Mouse (Mus musculus): ENCODE data around the gene Nck1.

Nck1 gene

GRCm38 (mm10) chr9:100534686-100535085 is 11.2 kb downstream of the Nck1 start:
- DNase-seq = no peak

- DNase-seq = no peak
Observed at GRCm38 (mm10) chr9:100532847-100533505, 13.0 kb downstream of the Nck1 start.

- no peak for DNase-seq
Observed at GRCm38 (mm10) chr9:100531296-100531695, 14.6 kb downstream of the Nck1 start.

- no peak for DNase-seq
Observed at GRCm38 (mm10) chr9:100525225-100525624, 20.7 kb downstream of the Nck1 start.

- DNase-seq = no peak
Observed at GRCm38 (mm10) chr9:100522029-100522428, 23.9 kb downstream of the Nck1 start.

GRCm38 (mm10) chr9:100520586-100520985 is 25.3 kb downstream of the Nck1 start:
- DNase-seq = peak in 1 of 2 experiments; percentile 65

GRCm38 (mm10) chr9:100520012-100520411 is 25.9 kb downstream of the Nck1 start:
- peak in 1 of 2 experiments; percentile 19 for DNase-seq

GRCm38 (mm10) chr9:100507581-100507980 is 38.4 kb downstream of the Nck1 start:
- DNase-seq = no peak

- DNase-seq = peak; percentile 24 to 50
Observed at GRCm38 (mm10) chr9:100506652-100507051, 39.3 kb downstream of the Nck1 start.

- DNase-seq = no peak
Observed at GRCm38 (mm10) chr9:100505498-100505897, 40.4 kb downstream of the Nck1 start.

GRCm38 (mm10) chr9:100493611-100494261 is 52.2 kb downstream of the Nck1 start:
- no peak for DNase-seq

- no peak for DNase-seq
Observed at GRCm38 (mm10) chr9:100491424-100491823, 54.5 kb downstream of the Nck1 start.

GRCm38 (mm10) chr9:100488969-100489368 is 57.0 kb downstream of the Nck1 start:
- no peak for DNase-seq

GRCm38 (mm10) chr9:100488056-100488713 is 57.7 kb downstream of the Nck1 start:
- no peak for DNase-seq

- DNase-seq = no peak
Observed at GRCm38 (mm10) chr9:100486431-100486830, 59.5 kb downstream of the Nck1 start, which contains the start of gene Il20rb. Il20rb (minus strand) TSS chr9:100486788.

- DNase-seq = no peak
Observed at GRCm38 (mm10) chr9:100483318-100483717, 62.6 kb downstream of the Nck1 start.

GRCm38 (mm10) chr9:100481626-100482025 is 64.3 kb downstream of the Nck1 start:
- no peak for DNase-seq

- DNase-seq = no peak
Observed at GRCm38 (mm10) chr9:100474056-100474455, 71.9 kb downstream of the Nck1 start.

GRCm38 (mm10) chr9:100473361-100473760 is 72.6 kb downstream of the Nck1 start:
- DNase-seq = no peak

GRCm38 (mm10) chr9:100472931-100473330 is 73.0 kb downstream of the Nck1 start:
- DNase-seq = no peak

- DNase-seq = no peak
Observed at GRCm38 (mm10) chr9:100471605-100471953, 74.4 kb downstream of the Nck1 start.

GRCm38 (mm10) chr9:100470936-100471604 is 74.9 kb downstream of the Nck1 start:
- peak; percentile 65 to 84 for DNase-seq

GRCm38 (mm10) chr9:100470228-100470627 is 75.7 kb downstream of the Nck1 start:
- DNase-seq = no peak

Measured in lung, postnatal 4 days (tissue).